Mouse (Mus musculus): Measurements from ENCODE around the gene Rbm8a.
"Not testable (repeated sequence)": the region's sequence is repeated elsewhere in the genome, so short reads cannot be mapped to it uniquely, and the experiment has no call there.

GRCm38 (mm10) chr3:96665732-96666363 is 36.1 kb downstream of the Rbm8a start:
- not testable (repeated sequence) for TF ChIP-seq CTCF (IDR thresholded peaks at IDR 0.05; ENCODE audit: insufficient read depth, low read length); POLR2A (IDR thresholded peaks at IDR 0.05; ENCODE audit: borderline replicate concordance, extremely low read depth, low read depth, low read length)
